Mouse (Mus musculus): ENCODE data around the gene Neu2. TPM values are rescaled to one million over a fixed set of nuclear protein-coding genes. Genes with fewer than 3 reads are reported as not detected.

Neu2 gene
- polyA plus RNA-seq (2017; shearing (Covaris generic)), result not detected

GRCm38 (mm10) chr1:87509561-87510165 is at the start of gene Neu2:
Gene Neu2, plus strand, starts transcription at chr1:87509889.

GRCm38 (mm10) chr1:87469971-87470370 is 39.7 kb upstream of the Neu2 start, which contains the start of gene Snorc:
Gene Snorc, plus strand, starts transcription at chr1:87470271.

GRCm38 (mm10) chr1:87573800-87574215 is 64.1 kb downstream of the Neu2 start, which contains the start of gene Ngef:
Gene Ngef, minus strand, starts transcription at chr1:87573870.

GRCm38 (mm10) chr1:87620211-87620668 is 110.6 kb downstream of the Neu2 start, which contains the start of gene Inpp5d:
Gene Inpp5d, plus strand, starts transcription at chr1:87620312.

Other genes with a start within 250 kb of the Neu2 start
- 1 to 10 TPM in 1 of 2 experiments, not detected in 1; 4.0 TPM for gene Efhd1, start 245.5 kb upstream of the Neu2 start, polyA plus RNA-seq (2017; shearing (Covaris generic))
- gene Gigyf2, start 182.9 kb upstream of the Neu2 start, polyA plus RNA-seq (2017; shearing (Covaris generic)), result 10 to 100 TPM; 56.4 to 70.5 TPM
- under 1 TPM; 0.53 to 0.84 TPM for gene Kcnj13, start 115.2 kb upstream of the Neu2 start, polyA plus RNA-seq (2017; shearing (Covaris generic))
- under 1 TPM in 1 of 2 experiments, not detected in 1; 0.49 TPM for gene Snorc, start 39.6 kb upstream of the Neu2 start, polyA plus RNA-seq (2017; shearing (Covaris generic))
- gene Ngef, start 64.0 kb downstream of the Neu2 start, polyA plus RNA-seq (2017; shearing (Covaris generic)), result under 1 TPM in 1 of 2 experiments, not detected in 1; 0.69 TPM
- gene Inpp5d, start 110.4 kb downstream of the Neu2 start, polyA plus RNA-seq (2017; shearing (Covaris generic)), result 100 to 1,000 TPM; 167 to 195 TPM
- 10 to 100 TPM; 53.9 to 54.6 TPM for gene Atg16l1, start 246.0 kb downstream of the Neu2 start, polyA plus RNA-seq (2017; shearing (Covaris generic))

Measured in inflammation-experienced regulatory T-cells (primary cell).